Mouse (Mus musculus): ENCODE results near the gene Rrp12.
"Not testable (repeated sequence)": the region's sequence is repeated elsewhere in the genome, so short reads cannot be mapped to it uniquely, and the experiment has no call there.

Gene Rrp12

GRCm38 (mm10) chr19:41906311-41907078 lies 10.5 kb upstream of the Rrp12 start:
- no peak for DNase-seq (ENCODE audit: low spot score in 2 of 2)

- DNase-seq (ENCODE audit: low spot score in 2 of 2), result no peak
Measured at GRCm38 (mm10) chr19:41905246-41905645, 9.3 kb upstream of the Rrp12 start.

DNA sequence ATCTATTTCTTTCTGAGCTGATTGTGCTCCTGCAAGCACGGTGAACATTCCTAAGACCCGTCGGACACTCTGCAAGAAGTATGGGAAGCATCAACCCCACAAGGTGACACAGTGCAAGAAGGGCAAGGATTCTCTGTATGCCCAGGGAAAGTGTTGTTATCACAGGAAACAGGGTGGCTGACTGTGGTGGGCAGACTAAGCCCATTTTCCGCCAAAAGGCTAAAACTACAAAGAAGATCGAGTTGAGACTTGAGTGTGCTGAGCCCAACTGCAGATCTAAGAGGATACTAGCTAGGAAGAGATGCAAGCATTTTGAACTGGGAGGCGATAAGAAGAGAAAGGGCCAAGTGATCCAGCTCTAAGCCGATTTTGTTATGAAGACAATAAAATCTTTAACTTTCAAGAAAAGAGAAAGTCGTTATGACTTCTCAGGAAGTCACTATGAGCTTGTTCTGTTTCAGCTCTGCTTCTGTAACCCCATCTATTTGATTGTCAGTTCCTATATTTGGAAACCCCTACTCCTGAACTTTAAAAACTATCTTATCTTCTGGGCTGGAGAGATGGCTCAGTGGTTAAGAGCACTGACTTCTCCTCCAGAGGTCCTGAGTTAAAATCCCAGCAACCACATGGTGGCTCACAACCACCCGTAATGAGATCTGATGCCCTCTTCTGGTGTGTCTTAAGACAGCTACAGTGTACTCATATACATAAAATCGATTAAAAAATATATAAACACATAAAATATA lies 7.0 kb upstream of the Rrp12 start:
- DNase-seq (ENCODE audit: low spot score in 2 of 2), result peak in 1 of 2 experiments; percentile 14

GRCm38 (mm10) chr19:41901696-41902095 lies 5.7 kb upstream of the Rrp12 start:
- DNase-seq (ENCODE audit: low spot score in 2 of 2), result no peak

DNA sequence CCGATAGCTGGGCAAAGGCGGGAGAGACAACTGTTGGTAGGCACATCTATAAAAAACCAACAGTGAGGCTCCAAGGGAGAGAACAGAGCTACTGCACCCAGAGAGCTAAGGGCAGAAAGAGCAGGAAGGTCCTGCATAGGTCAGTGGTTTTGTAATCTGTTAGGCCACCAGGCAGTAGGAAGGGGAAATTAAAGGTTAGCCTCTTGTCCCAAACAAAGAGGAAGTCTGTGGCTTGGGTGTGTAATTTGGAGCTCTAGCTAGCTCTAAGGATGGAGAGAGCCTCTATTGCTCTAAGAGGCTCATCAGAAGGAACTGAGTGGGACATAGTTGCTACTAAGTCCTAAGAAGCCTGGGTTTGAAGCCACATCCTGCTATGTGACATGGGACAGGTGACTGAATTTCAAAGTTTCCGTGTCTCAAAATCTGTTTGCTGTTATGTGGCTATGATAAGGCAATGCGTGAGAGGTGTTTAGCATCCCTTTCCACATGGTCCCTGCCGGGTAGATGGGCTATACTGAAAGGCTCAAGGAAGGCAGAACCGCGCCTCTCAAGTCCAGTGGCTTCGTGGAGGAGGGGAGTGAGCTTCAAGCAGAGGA lies 4.6 kb upstream of the Rrp12 start:
- DNase-seq (ENCODE audit: low spot score in 2 of 2), result no peak

- DNase-seq (ENCODE audit: low spot score in 2 of 2), result peak in 1 of 2 experiments; percentile 28
Measured at GRCm38 (mm10) chr19:41898860-41899259, 2.9 kb upstream of the Rrp12 start.

- no peak for DNase-seq (ENCODE audit: low spot score in 2 of 2)
Measured at GRCm38 (mm10) chr19:41896319-41896711, 342 bp upstream of the Rrp12 start.

- no peak for DNase-seq (ENCODE audit: low spot score in 2 of 2)
Measured at GRCm38 (mm10) chr19:41894959-41895358, 1.0 kb downstream of the Rrp12 start.

DNA sequence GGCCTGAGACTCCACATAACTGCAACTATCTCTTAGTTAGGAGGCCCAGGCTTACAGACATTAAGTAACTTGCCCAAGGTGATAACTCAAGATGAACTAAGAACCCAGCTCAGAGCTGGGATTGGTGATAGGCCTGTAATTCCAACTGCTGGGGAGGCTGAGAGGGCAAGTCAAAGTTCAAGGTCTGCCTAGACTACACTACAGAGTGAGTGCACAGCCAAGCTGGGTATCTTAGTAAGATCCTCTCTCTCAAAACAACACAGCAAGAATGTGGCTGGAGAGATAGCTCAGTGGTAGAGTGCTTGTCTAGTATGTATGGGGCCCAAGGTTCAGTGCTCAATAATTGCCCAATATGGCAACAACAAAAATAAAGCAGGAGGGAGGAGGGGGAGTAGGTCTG lies 7.8 kb downstream of the Rrp12 start:
- DNase-seq (ENCODE audit: low spot score in 2 of 2), result no peak

- no peak for DNase-seq (ENCODE audit: low spot score in 2 of 2)
Measured at GRCm38 (mm10) chr19:41883882-41884281, 12.1 kb downstream of the Rrp12 start.

DNA sequence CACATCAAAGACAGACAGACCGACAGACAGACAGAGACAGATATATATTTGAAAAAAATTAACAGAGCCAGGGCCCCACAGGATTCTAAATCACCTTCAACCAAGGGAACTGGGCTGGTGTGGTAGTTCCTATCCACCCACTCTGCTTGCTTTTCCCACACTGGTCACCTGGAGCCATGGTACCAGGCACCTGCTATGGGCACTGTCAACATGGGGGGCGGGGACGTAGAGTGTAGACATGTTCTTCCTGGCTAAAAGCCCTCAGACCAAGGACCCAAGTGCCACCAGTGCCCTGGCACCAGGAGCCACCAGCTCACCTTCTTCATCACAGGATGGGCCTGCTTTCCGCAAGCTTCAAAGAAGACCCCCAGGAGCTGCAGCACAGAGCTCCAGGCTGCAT lies 14.1 kb downstream of the Rrp12 start:
- no peak for DNase-seq (ENCODE audit: low spot score in 2 of 2)

DNA sequence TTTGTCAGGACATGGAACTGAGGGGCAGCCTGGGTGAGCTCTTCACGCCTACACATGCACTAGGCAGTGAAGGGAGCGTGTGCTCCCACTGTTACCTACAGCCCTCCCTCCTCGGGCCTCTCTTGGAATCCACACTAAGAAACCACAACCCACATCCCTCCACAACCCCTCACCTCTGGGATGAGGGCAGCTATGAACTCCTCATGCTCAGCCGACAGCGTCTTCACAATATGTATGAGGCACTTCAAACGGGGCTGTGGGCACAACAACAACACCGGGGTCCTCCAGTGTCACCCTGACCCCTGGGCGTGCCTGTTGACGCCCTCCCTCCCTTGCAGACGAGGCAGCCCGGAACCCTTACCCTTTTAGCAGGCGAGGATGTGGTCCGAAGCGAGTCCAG lies 21.6 kb downstream of the Rrp12 start:
- DNase-seq (ENCODE audit: low spot score in 2 of 2), result peak; percentile 41 to 46

- DNase-seq (ENCODE audit: low spot score in 2 of 2), result no peak
Measured at GRCm38 (mm10) chr19:41872285-41872684, 23.7 kb downstream of the Rrp12 start.

GRCm38 (mm10) chr19:41869946-41870345 lies 26.0 kb downstream of the Rrp12 start:
- DNase-seq (ENCODE audit: low spot score in 2 of 2), result not testable (repeated sequence)

GRCm38 (mm10) chr19:41869296-41869695 lies 26.7 kb downstream of the Rrp12 start:
- no peak for DNase-seq (ENCODE audit: low spot score in 2 of 2)

- no peak for DNase-seq (ENCODE audit: low spot score in 2 of 2)
Measured at GRCm38 (mm10) chr19:41866707-41867106, 29.3 kb downstream of the Rrp12 start.

DNA sequence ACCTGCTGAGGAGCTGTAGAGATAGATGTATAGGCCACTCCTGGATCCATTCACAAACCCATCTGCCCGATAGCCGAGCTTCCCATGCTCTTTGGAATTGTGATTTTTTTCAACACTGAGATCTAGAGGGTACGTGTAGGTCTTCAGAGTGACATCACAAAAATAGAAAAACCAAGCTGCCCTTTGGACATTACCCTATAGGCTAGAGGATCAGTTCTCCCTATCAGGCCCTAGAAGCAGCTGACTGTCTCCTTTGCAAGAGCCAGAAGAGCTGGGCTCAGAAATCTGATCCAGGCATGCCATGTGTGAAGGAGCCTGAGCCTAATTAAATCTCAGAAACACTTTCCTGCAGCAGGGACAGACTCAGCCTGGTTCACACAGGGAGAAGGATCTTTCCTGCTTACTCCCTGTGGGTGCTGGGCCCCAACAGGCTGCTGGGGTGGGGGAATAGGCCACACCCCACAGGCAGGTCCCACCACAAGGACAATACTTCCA lies 38.1 kb downstream of the Rrp12 start:
- no peak for DNase-seq (ENCODE audit: low spot score in 2 of 2)

- DNase-seq (ENCODE audit: low spot score in 2 of 2), result no peak
Measured at GRCm38 (mm10) chr19:41857086-41857762, 38.7 kb downstream of the Rrp12 start.

- DNase-seq (ENCODE audit: low spot score in 2 of 2), result no peak
Measured at GRCm38 (mm10) chr19:41852423-41852822, 43.5 kb downstream of the Rrp12 start.

GRCm38 (mm10) chr19:41850719-41851543 lies 45.0 kb downstream of the Rrp12 start:
- no peak for DNase-seq (ENCODE audit: low spot score in 2 of 2)

Data from natural killer cell, adult 2 months (primary cell).